Mouse (Mus musculus): ENCODE data around the gene Mrtfa. TPM values are rescaled to one million over a fixed set of nuclear protein-coding genes. Genes with fewer than 3 reads are reported as not detected.

Gene Mrtfa
- polyA plus RNA-seq, 2 experiments, result 3.4 to 4.8 TPM

GRCm38 (mm10) chr15:81104585-81105259 is 85.8 kb downstream of the Mrtfa start:
- no peak for TF ChIP-seq CTCF (IDR thresholded peaks at IDR 0.05; ENCODE audit: low read depth)
- TF ChIP-seq EP300 (IDR thresholded peaks at IDR 0.05; ENCODE audit: low read depth), result no peak
- Histone ChIP-seq H3K9me3 (ENCODE audit: control insufficient read depth, low read length) (no peaks in the 10 kb centered on the region), H3K27ac (no peak overlapping the region), H3K36me3 (replicated peaks; ENCODE audit: control insufficient read depth, insufficient read depth, low read depth) (no peaks in the 10 kb centered on the region), H3K4me2 (ENCODE audit: low read depth) (peak overlapping the region; percentile 38), H3K4me1 (replicated peaks; ENCODE audit: control insufficient read depth in 2 of 2, insufficient read depth in 2 of 2, low read length in 1 of 2) (peaks cover 3 to 17% of the 10 kb centered on the region in 2 experiments; a peak in 3 of 4 replicates), H3K27me3 (ENCODE audit: control insufficient read depth, insufficient read depth, low read length) (no peaks in the 10 kb centered on the region), H3K4me3 (ENCODE audit: insufficient read depth in 1 of 2, low read depth in 2 of 2, low read length in 2 of 2) (peak overlapping the region; percentile 1 to 32; a peak in 3 of 4 replicates), H3K9ac (replicated peaks) (no peak overlapping the region)
- no peak for ATAC-seq (ENCODE audit: insufficient read depth)
- 25% methylated on average over 13 of the region's 13 CpGs for WGBS (ENCODE audit: insufficient replicate concordance)
- peak in 1 of 3 experiments; percentile 10 for DNase-seq (ENCODE audit: low read depth in 3 of 3, low spot score in 3 of 3)

- H3K4me1 ChIP-seq (replicated peaks; ENCODE audit: control insufficient read depth in 2 of 2, insufficient read depth in 2 of 2, low read length in 1 of 2), result peaks cover 3 to 17% of the 10 kb centered on the region in 2 experiments; a peak in 3 of 4 replicates
- no peak overlapping the region for H3K27ac ChIP-seq
- no peak overlapping the region for H3K4me3 ChIP-seq (ENCODE audit: insufficient read depth in 1 of 2, low read depth in 2 of 2, low read length in 2 of 2)
- no peak for DNase-seq (ENCODE audit: low read depth in 3 of 3, low spot score in 3 of 3)
- 67% methylated on average over 3 of the region's 3 CpGs for WGBS (ENCODE audit: insufficient replicate concordance)
- H3K27me3 ChIP-seq (ENCODE audit: control insufficient read depth, insufficient read depth, low read length), result no peaks in the 10 kb centered on the region
- ATAC-seq (ENCODE audit: insufficient read depth), result no peak
- TF ChIP-seq EP300 (IDR thresholded peaks at IDR 0.05; ENCODE audit: low read depth) (no peak), CTCF (IDR thresholded peaks at IDR 0.05; ENCODE audit: low read depth) (no peak)
- H3K36me3 ChIP-seq (replicated peaks; ENCODE audit: control insufficient read depth, insufficient read depth, low read depth), result no peaks in the 10 kb centered on the region
- no peak overlapping the region for H3K9ac ChIP-seq (replicated peaks)
- no peak overlapping the region for H3K4me2 ChIP-seq (ENCODE audit: low read depth)
- H3K9me3 ChIP-seq (ENCODE audit: control insufficient read depth, low read length), result no peaks in the 10 kb centered on the region
Observed at GRCm38 (mm10) chr15:81103500-81103899, 87.1 kb downstream of the Mrtfa start.

GRCm38 (mm10) chr15:81102274-81102879 is 88.2 kb downstream of the Mrtfa start:
- no peaks in the 10 kb centered on the region for H3K27me3 ChIP-seq (ENCODE audit: control insufficient read depth, insufficient read depth, low read length)
- H3K36me3 ChIP-seq (replicated peaks; ENCODE audit: control insufficient read depth, insufficient read depth, low read depth), result no peaks in the 10 kb centered on the region
- WGBS (ENCODE audit: insufficient replicate concordance), result 68% methylated on average over 13 of the region's 13 CpGs
- H3K4me1 ChIP-seq (replicated peaks; ENCODE audit: control insufficient read depth in 2 of 2, insufficient read depth in 2 of 2, low read length in 1 of 2), result peaks cover 3 to 18% of the 10 kb centered on the region in 2 experiments; a peak in 3 of 4 replicates
- DNase-seq (ENCODE audit: low read depth in 3 of 3, low spot score in 3 of 3) (no peak), ATAC-seq (ENCODE audit: insufficient read depth) (no peak)
- no peak for TF ChIP-seq EP300 (IDR thresholded peaks at IDR 0.05; ENCODE audit: low read depth)
- no peak for TF ChIP-seq CTCF (IDR thresholded peaks at IDR 0.05; ENCODE audit: low read depth)
- H3K4me2 ChIP-seq (ENCODE audit: low read depth), result no peak overlapping the region
- no peaks in the 10 kb centered on the region for H3K9me3 ChIP-seq (ENCODE audit: control insufficient read depth, low read length)
- H3K4me3 ChIP-seq (ENCODE audit: insufficient read depth in 1 of 2, low read depth in 2 of 2, low read length in 2 of 2), result no peak overlapping the region
- no peak overlapping the region for H3K9ac ChIP-seq (replicated peaks)
- H3K27ac ChIP-seq, result no peak overlapping the region

GRCm38 (mm10) chr15:81101316-81101715 is 89.2 kb downstream of the Mrtfa start:
- Histone ChIP-seq H3K4me2 (ENCODE audit: low read depth) (no peak overlapping the region), H3K4me3 (ENCODE audit: insufficient read depth in 1 of 2, low read depth in 2 of 2, low read length in 2 of 2) (no peak overlapping the region), H3K9me3 (ENCODE audit: control insufficient read depth, low read length) (no peaks in the 10 kb centered on the region), H3K9ac (replicated peaks) (no peak overlapping the region), H3K36me3 (replicated peaks; ENCODE audit: control insufficient read depth, insufficient read depth, low read depth) (no peaks in the 10 kb centered on the region), H3K27ac (no peak overlapping the region), H3K27me3 (ENCODE audit: control insufficient read depth, insufficient read depth, low read length) (no peaks in the 10 kb centered on the region), H3K4me1 (replicated peaks; ENCODE audit: control insufficient read depth in 2 of 2, insufficient read depth in 2 of 2, low read length in 1 of 2) (peaks cover 3 to 21% of the 10 kb centered on the region in 2 experiments; a peak in 3 of 4 replicates)
- 32% methylated on average over 5 of the region's 5 CpGs for WGBS (ENCODE audit: insufficient replicate concordance)
- DNase-seq (ENCODE audit: low read depth in 3 of 3, low spot score in 3 of 3), result no peak
- ATAC-seq (ENCODE audit: insufficient read depth), result no peak
- TF ChIP-seq CTCF (IDR thresholded peaks at IDR 0.05; ENCODE audit: low read depth) (no peak), EP300 (IDR thresholded peaks at IDR 0.05; ENCODE audit: low read depth) (no peak)

- H3K4me3 ChIP-seq (ENCODE audit: insufficient read depth in 1 of 2, low read depth in 2 of 2, low read length in 2 of 2), result no peak overlapping the region
- no peak overlapping the region for H3K4me2 ChIP-seq (ENCODE audit: low read depth)
- TF ChIP-seq CTCF (IDR thresholded peaks at IDR 0.05; ENCODE audit: low read depth) (no peak), EP300 (IDR thresholded peaks at IDR 0.05; ENCODE audit: low read depth) (no peak)
- ATAC-seq (ENCODE audit: insufficient read depth) (no peak), DNase-seq (ENCODE audit: low read depth in 3 of 3, low spot score in 3 of 3) (no peak)
- H3K9ac ChIP-seq (replicated peaks), result no peak overlapping the region
- WGBS (ENCODE audit: insufficient replicate concordance), result 77% methylated on average over 11 of the region's 11 CpGs
- no peak overlapping the region for H3K27ac ChIP-seq
- H3K4me1 ChIP-seq (replicated peaks; ENCODE audit: control insufficient read depth in 2 of 2, insufficient read depth in 2 of 2, low read length in 1 of 2), result peaks cover 0 to 9% of the 10 kb centered on the region in 2 experiments; a peak in 2 of 4 replicates
- H3K27me3 ChIP-seq (ENCODE audit: control insufficient read depth, insufficient read depth, low read length), result no peaks in the 10 kb centered on the region
- no peaks in the 10 kb centered on the region for H3K36me3 ChIP-seq (replicated peaks; ENCODE audit: control insufficient read depth, insufficient read depth, low read depth)
- no peaks in the 10 kb centered on the region for H3K9me3 ChIP-seq (ENCODE audit: control insufficient read depth, low read length)
Observed at GRCm38 (mm10) chr15:81099269-81099668, 91.3 kb downstream of the Mrtfa start.

Measured in liver, embryonic 14.5 days (tissue).